Mouse (Mus musculus) stomach, postnatal 0 days (tissue): ENCODE data around the gene Efnb2.

Experiments
- CTCF ChIP-seq: IDR thresholded peaks from 2 replicates; pipeline ENCODE4 v1.5.1; 2016; ENCODE audit warnings: antibody characterized with exemption, low read depth, mild to moderate bottlenecking, moderate library complexity
- EP300 ChIP-seq: optimal IDR thresholded peaks from 2 replicates; pipeline ENCODE3; 2016; ENCODE audit warnings: antibody characterized with exemption

DNA sequence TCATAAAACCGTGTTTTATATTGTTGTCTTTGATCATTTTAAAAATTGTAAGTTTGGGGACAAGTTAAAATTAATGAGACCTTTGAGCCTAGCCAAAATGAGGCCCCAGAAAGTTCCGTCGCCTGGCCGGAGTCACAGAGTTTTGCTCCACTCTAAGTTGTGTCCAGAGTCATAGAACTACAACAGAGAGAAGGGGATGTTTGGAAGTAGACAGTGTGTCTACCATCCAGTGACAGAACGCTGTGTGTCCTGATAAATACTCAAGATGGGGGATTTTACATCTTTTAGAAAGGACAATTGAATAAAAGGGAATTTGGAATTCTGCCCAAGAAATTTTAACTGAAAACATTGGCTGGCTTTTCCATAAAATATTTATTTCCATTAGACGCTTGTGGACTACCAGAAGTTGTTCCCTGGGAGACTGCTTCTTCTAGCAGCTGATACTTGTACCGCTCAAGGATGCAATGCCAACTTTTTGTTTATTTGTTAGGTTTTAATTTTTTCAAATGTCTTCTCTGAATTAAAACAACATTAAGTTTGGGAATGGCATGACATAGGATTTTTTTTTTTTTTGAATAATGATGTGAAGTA is 89.3 kb downstream of the Efnb2 start:
- TF ChIP-seq EP300: no peak
- no peak for TF ChIP-seq CTCF
